Mouse (Mus musculus) B cell, adult 67 days (primary cell): ENCODE measurements around the gene Slc24a1. TPM values are rescaled to one million over a fixed set of nuclear protein-coding genes. Genes with fewer than 3 reads are reported as not detected.

Experiments used
- total RNA-seq, 2 experiments: library from RNA; stranded (reverse); gene quantifications; 4 replicates each; pipeline ENCODE4 v1.2.4; 2023

Gene Slc24a1
- not detected for total RNA-seq

DNA sequence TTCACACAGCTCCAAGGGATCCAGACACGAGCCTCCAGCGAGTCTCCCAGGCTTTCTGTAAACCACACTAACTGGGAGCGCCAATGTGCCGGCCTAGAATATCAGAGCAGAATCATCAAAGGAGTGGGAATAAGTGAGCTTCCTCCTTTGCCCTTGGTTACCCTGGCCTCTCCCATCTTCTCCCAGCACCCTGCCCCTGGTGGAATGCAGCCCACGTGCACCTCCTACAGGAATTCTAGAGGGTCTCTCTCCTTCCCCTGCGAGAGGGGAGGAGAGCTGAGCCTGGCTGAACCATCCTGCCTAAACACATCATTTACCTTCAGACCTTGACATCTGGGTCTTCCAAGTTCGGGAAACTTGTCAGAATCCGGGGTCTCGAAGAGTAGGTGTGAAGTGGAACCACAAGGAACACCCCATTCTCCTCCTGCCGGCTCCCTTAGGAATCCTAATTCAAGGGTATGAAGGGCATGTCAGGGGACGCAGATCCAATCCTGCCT is at the start of gene Slc24a1:
Gene Slc24a1 (minus strand): TSS at position 447 of the 497 bp plus-strand sequence.

DNA sequence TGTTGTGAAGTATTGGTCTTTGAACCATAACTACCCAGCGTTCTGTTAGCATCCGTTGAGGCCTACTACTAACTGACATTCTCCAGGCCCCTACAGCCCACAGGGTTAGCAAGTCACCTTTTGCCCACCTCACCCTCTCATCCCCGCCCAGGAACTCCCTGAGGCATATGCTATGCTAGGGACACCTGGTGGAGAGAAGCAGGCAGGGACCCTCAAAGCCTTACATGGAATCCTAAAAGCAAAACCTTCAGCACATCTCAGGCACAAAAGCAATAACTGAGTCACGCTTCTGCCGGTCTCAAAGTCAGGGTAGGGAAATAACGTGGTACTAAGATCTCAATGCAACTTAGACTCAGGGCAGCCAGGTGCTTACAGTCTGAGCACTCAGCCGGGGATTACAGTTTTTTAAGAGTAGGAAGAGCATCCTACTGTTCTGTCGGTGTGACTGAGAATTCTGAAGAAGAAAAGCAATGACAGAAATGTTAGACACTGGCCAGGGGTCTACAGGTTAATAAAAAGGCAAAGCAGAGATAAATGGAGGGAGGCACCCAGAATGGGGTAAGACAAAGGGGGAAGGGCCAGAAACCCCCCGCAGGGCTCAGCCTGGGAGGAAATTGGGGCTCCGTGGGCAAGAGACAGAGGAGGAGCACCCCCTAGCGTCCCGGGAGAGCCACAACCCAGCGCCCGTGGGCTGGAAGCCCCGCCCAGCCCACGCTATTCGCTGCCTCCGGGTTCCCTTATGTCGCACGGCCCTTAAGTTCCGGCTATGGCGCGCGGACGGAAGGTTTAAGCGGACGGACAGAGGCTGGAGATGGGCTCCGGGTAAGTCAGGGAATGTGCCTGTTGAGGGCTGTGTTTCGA is 8.9 kb upstream of the Slc24a1 start, which contains the start of gene Ints14:
Gene Ints14 (plus strand): TSS at position 789 of the 861 bp plus-strand sequence.

Other genes starting within 250 kb of the Slc24a1 start
- 100 to 1,000 TPM; 124 to 126 TPM for gene Rab11a, start 213.8 kb downstream of the Slc24a1 start, total RNA-seq
- gene Dennd4a, start 140.3 kb downstream of the Slc24a1 start, total RNA-seq = 100 to 1,000 TPM; 176 to 223 TPM
- gene Ints14, start 9.3 kb upstream of the Slc24a1 start, total RNA-seq = 10 to 100 TPM; 30.6 to 33.5 TPM
- gene Hacd3, start 70.1 kb upstream of the Slc24a1 start, total RNA-seq = 10 to 100 TPM; 20.0 to 22.5 TPM
- 100 to 1,000 TPM; 102 to 104 TPM for gene Dpp8, start 80.8 kb upstream of the Slc24a1 start, total RNA-seq
- gene Igdcc4, start 149.9 kb upstream of the Slc24a1 start, total RNA-seq = under 1 TPM; 0.12 to 0.15 TPM
- gene Igdcc3, start 189.6 kb upstream of the Slc24a1 start, total RNA-seq = not detected
- gene Parp16, start 243.7 kb upstream of the Slc24a1 start, total RNA-seq = 1 to 10 TPM; 5.7 to 8.7 TPM